In genomic region chr6:31630009-31630408, GRCm38 (mm10) we compare ENCODE assay signal across 21 mouse cellular contexts.
A peak's percentile ranks its signal among the peaks of the same experiment; 100 is the strongest.
DNase-seq lines count a peak whose midpoint lies in the region; ATAC-seq and TF ChIP-seq lines count a peak whose summit lies in the region.
"Had no signal": no experiment of that assay in that cellular context is flagged by ENCODE, and none has a peak within 500 bp of the region (broad histone marks: within the 10 kb centered on the region; RNA-seq: fewer than 3 reads in every experiment).

No protein-coding gene starts in this region.

- no peaks in the 10 kb centered on the region for H3K9me3 ChIP-seq in heart, embryonic 15.5 days (replicated peaks)
- no peaks in the 10 kb centered on the region for H3K9me3 ChIP-seq in kidney, postnatal 0 days (replicated peaks; ENCODE audit: low read length)
- H3K9me3 ChIP-seq in stomach, embryonic 15.5 days = no peaks in the 10 kb centered on the region
- H3K9me3 ChIP-seq: embryonic facial prominence, embryonic 13.5 days; forebrain, embryonic 13.5 days; G1E; hindbrain, embryonic 10.5 days; hindbrain, embryonic 15.5 days had no signal

- no peaks in the 10 kb centered on the region for H3K36me3 ChIP-seq in heart, embryonic 15.5 days
- no peaks in the 10 kb centered on the region for H3K36me3 ChIP-seq in kidney, postnatal 0 days (ENCODE audit: insufficient read depth, low read length)
- no peaks in the 10 kb centered on the region for H3K36me3 ChIP-seq in stomach, embryonic 15.5 days
- H3K36me3 ChIP-seq: embryonic facial prominence, embryonic 13.5 days; hindbrain, embryonic 10.5 days; hindbrain, embryonic 15.5 days had no signal

- H3K27ac ChIP-seq in heart, embryonic 15.5 days = no peak overlapping the region
- no peak overlapping the region for H3K27ac ChIP-seq in kidney, postnatal 0 days
- H3K27ac ChIP-seq in stomach, embryonic 15.5 days = no peak overlapping the region
- H3K27ac ChIP-seq: embryonic facial prominence, embryonic 13.5 days; forebrain, embryonic 13.5 days; hindbrain, embryonic 10.5 days; hindbrain, embryonic 15.5 days had no signal

- 0 out of 2 replicates have a peak, but pooled peaks have one; percentile 33 for ATAC-seq in heart, embryonic 15.5 days (replicated peaks; ENCODE audit: insufficient number of reproducible peaks, insufficient read depth, low FRiP score, low read depth)
- ATAC-seq in kidney, postnatal 0 days (replicated peaks; ENCODE audit: low FRiP score, low read depth) = peak; percentile 17; the same call in 1 of the 2 replicates
- ATAC-seq in stomach, embryonic 15.5 days (ENCODE audit: insufficient read depth, low FRiP score, low read depth) = peak; percentile 37; the same call in 1 of the 2 replicates
- ATAC-seq in megakaryocyte, adult 5-6 weeks (ENCODE audit: poor library complexity, severe bottlenecking) = no peak
- ATAC-seq: CD4-positive, CD25-positive, alpha-beta regulatory T cell, adult 4 months; forebrain, embryonic 13.5 days had no signal

- H3K9ac ChIP-seq in heart, embryonic 15.5 days = no peak overlapping the region
- no peak overlapping the region for H3K9ac ChIP-seq in kidney, postnatal 0 days (ENCODE audit: low read depth, low read length)
- H3K9ac ChIP-seq in stomach, embryonic 15.5 days = no peak overlapping the region
- H3K9ac ChIP-seq: embryonic facial prominence, embryonic 13.5 days; forebrain, embryonic 13.5 days; hindbrain, embryonic 15.5 days had no signal

- peak; percentile 30 for DNase-seq in embryo, embryonic 10 days (ENCODE audit: low spot score)
- no peak for DNase-seq in embryo, embryonic 9.5 days (ENCODE audit: extremely low spot score)
- no peak for DNase-seq in heart, adult 18-20 months
- no peak for DNase-seq in kidney, postnatal 0 days (ENCODE audit: low spot score)
- DNase-seq in kidney, adult 9 months = no peak
- DNase-seq: adrenal gland, adult 8-10 months; adrenal gland, postnatal 36 days; B cell, adult 2 months; cerebellum, adult 2 months; cerebellum, postnatal 10 days; embryo, embryonic 11 days; gastrocnemius, postnatal 10 days had no signal

- H3K4me3 ChIP-seq in heart, embryonic 15.5 days = no peak overlapping the region
- no peak overlapping the region for H3K4me3 ChIP-seq in kidney, postnatal 0 days (replicated peaks; ENCODE audit: low read depth, low read length)
- H3K4me3 ChIP-seq in stomach, embryonic 15.5 days (replicated peaks) = no peak overlapping the region
- H3K4me3 ChIP-seq: embryonic facial prominence, embryonic 13.5 days; forebrain, embryonic 13.5 days; hindbrain, embryonic 10.5 days; hindbrain, embryonic 15.5 days had no signal

- TF ChIP-seq CTCF in kidney, postnatal 0 days (IDR thresholded peaks at IDR 0.05; ENCODE audit: low read depth) = no peak

- H3K4me2 ChIP-seq in heart, embryonic 15.5 days = no peak overlapping the region
- no peak overlapping the region for H3K4me2 ChIP-seq in kidney, postnatal 0 days (ENCODE audit: low read length)
- no peak overlapping the region for H3K4me2 ChIP-seq in stomach, embryonic 15.5 days
- H3K4me2 ChIP-seq: embryonic facial prominence, embryonic 13.5 days; forebrain, embryonic 13.5 days; hindbrain, embryonic 15.5 days had no signal

- H3K4me1 ChIP-seq in heart, embryonic 15.5 days (replicated peaks) = peaks cover 7% of the 10 kb centered on the region; the same call in 1 of the 2 replicates
- H3K4me1 ChIP-seq in kidney, postnatal 0 days (replicated peaks; ENCODE audit: insufficient read depth, low read length) = no peaks in the 10 kb centered on the region
- H3K4me1 ChIP-seq in stomach, embryonic 15.5 days = no peaks in the 10 kb centered on the region
- H3K4me1 ChIP-seq: embryonic facial prominence, embryonic 13.5 days; hindbrain, embryonic 15.5 days had no signal

- WGBS in heart, embryonic 15.5 days = 28% methylated on average over 4 of the region's 4 CpGs
- WGBS in kidney, postnatal 0 days = 54% methylated on average over 4 of the region's 4 CpGs
- 27% methylated on average over 4 of the region's 4 CpGs for WGBS in stomach, embryonic 15.5 days

- H3K27me3 ChIP-seq in heart, embryonic 15.5 days = no peaks in the 10 kb centered on the region
- H3K27me3 ChIP-seq in kidney, postnatal 0 days (ENCODE audit: insufficient read depth, low read length) = no peaks in the 10 kb centered on the region
- H3K27me3 ChIP-seq in stomach, embryonic 15.5 days (replicated peaks) = no peaks in the 10 kb centered on the region
- H3K27me3 ChIP-seq: embryonic facial prominence, embryonic 13.5 days; forebrain, embryonic 13.5 days; hindbrain, embryonic 15.5 days had no signal
